Mouse (Mus musculus) embryonic fibroblast, embryonic 13.5 days (primary cell): Measurements from ENCODE around the gene Phactr2. TPM values are rescaled to one million over a fixed set of nuclear protein-coding genes. Genes with fewer than 3 reads are reported as not detected.

Experiments used
- H3K27ac ChIP-seq: 2 replicates; pipeline ENCODE4 v1.5.1; 2012; ENCODE audit warnings: low read length, control low read depth, inconsistent platforms; ENCODE audit not compliant: insufficient read depth
- H3K4me1 ChIP-seq: 2 replicates; pipeline ENCODE4 v1.6.1; 2011; ENCODE audit warnings: low read length; ENCODE audit not compliant: control insufficient read depth, insufficient read depth
- H3K4me3 ChIP-seq: 2 replicates; pipeline ENCODE4 v1.5.1; 2011; ENCODE audit warnings: mild to moderate bottlenecking, control low read depth, low read length; ENCODE audit not compliant: insufficient read depth
- CTCF ChIP-seq: IDR thresholded peaks from 2 replicates; pipeline ENCODE4 v1.5.1; 2011; ENCODE audit warnings: mild to moderate bottlenecking, control low read depth, low read length, moderate library complexity, borderline replicate concordance; ENCODE audit not compliant: insufficient read depth
- POLR2A ChIP-seq: IDR thresholded peaks from 2 replicates; pipeline ENCODE4 v1.6.1; 2011; ENCODE audit warnings: low read depth, mild to moderate bottlenecking, control low read depth, low read length, moderate library complexity
- polyA plus RNA-seq: library from polyadenylated mRNA; stranded (reverse); fragments of >200 nt; gene quantifications from 2 replicates; pipeline ENCODE4 v1.2.4, GENCODE M21; 2011; ENCODE audit warnings: low read depth; ENCODE audit not compliant: missing spikeins, insufficient read length

Phactr2 gene
- polyA plus RNA-seq, 1 experiment: 15.9 TPM

DNA sequence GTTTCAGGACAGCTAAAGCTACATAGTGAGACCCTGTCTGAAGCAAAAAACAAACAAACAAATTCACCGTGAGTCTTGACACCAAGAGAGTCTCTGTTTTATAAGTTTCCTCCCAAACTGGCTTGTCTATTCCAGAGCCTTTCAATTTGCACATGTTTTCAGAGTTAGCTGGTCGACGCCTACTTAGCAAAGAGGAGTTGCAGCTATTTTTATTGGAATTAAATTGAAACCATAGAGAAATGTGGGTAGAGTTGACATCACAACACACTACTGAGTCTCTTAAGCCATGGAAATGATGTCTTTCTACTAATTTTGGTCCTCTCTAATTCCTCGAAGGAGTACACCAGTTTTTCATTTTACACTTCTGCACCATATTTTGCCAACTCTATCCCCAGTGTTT is 313.3 kb downstream of the Phactr2 start:
- no peak for TF ChIP-seq CTCF
- no peak for TF ChIP-seq POLR2A
- no peaks in the 10 kb centered on the region for H3K4me1 ChIP-seq
- no peak overlapping the region for H3K27ac ChIP-seq
- H3K4me3 ChIP-seq: no peak overlapping the region

Other genes with a start within 250 kb of the Phactr2 start
- 39.7 and 43.7 TPM in 2 replicates for gene Fuca2, start 25.1 kb upstream of the Phactr2 start, polyA plus RNA-seq
- 7.8 and 8.1 TPM in 2 replicates for gene Adat2, start 78.5 kb upstream of the Phactr2 start, polyA plus RNA-seq
- gene Pex3, start 78.7 kb upstream of the Phactr2 start, polyA plus RNA-seq: 24.3 and 25.5 TPM in 2 replicates